Mouse (Mus musculus) spleen, adult 2 months (tissue): ENCODE measurements around the gene Scgb2b2. TPM values are rescaled to one million over a fixed set of nuclear protein-coding genes. Genes with fewer than 3 reads are reported as not detected.

Experiments used
- DNase-seq, 2 experiments: peaks; one replicate each; pipeline versions ENCODE4 v3.0.0 to v3.0.0-alpha.2; 2012 to 2021; ENCODE audit warnings: low spot score in 2 of 2, low read depth in 1 of 2
- H3K27ac ChIP-seq: fragments of 200-500 bp; 2 replicates; pipeline ENCODE4 v1.5.1; 2012; ENCODE audit warnings: low read length, inconsistent platforms; ENCODE audit not compliant: insufficient read depth
- H3K27me3 ChIP-seq: fragments of 200-500 bp; 2 replicates; pipeline ENCODE4 v1.6.1; 2012; ENCODE audit warnings: mild to moderate bottlenecking, moderate library complexity, low read length, inconsistent platforms; ENCODE audit not compliant: control insufficient read depth, insufficient read depth
- H3K36me3 ChIP-seq: fragments of 200-500 bp; 2 replicates; pipeline ENCODE4 v1.6.1; 2012; ENCODE audit warnings: mild to moderate bottlenecking, low read length, inconsistent platforms; ENCODE audit not compliant: control insufficient read depth, insufficient read depth
- H3K4me1 ChIP-seq: fragments of 200-500 bp; 2 replicates; pipeline ENCODE4 v1.6.1; 2011; ENCODE audit warnings: inconsistent platforms; ENCODE audit not compliant: control insufficient read depth, insufficient read depth, insufficient read length
- H3K4me3 ChIP-seq: fragments of 200-500 bp; 2 replicates; pipeline ENCODE4 v1.5.1; 2011; ENCODE audit warnings: mild to moderate bottlenecking, inconsistent platforms; ENCODE audit not compliant: insufficient read depth, insufficient read length; ENCODE audit errors: extremely low read depth
- CTCF ChIP-seq: fragments of 200-500 bp; IDR thresholded peaks from 2 replicates; pipeline ENCODE4 v1.5.1; 2011; ENCODE audit warnings: mild to moderate bottlenecking, inconsistent platforms; ENCODE audit not compliant: insufficient read depth, insufficient read length, insufficient replicate concordance; ENCODE audit errors: extremely low read depth
- POLR2A ChIP-seq: fragments of 200-500 bp; IDR thresholded peaks from 2 replicates; pipeline ENCODE4 v1.6.1; 2011; ENCODE audit warnings: low read depth, low read length, inconsistent platforms
- WGBS: fragments of 180-500 bp; shearing (Covaris S2); methylation state at CpG from one replicate; pipeline ENCODE4 v1.1.7; 2018; 5-methylcytosine and 5-hydroxymethylcytosine counted together
- polyA plus RNA-seq: library from polyadenylated mRNA; depleted of rRNA; stranded (reverse); fragments of >200 nt; gene quantifications from 2 replicates; pipeline ENCODE4 v1.2.3, GENCODE M21; 2012; rRNA removed

Scgb2b2 gene
- not detected in 2 replicates for polyA plus RNA-seq

DNA sequence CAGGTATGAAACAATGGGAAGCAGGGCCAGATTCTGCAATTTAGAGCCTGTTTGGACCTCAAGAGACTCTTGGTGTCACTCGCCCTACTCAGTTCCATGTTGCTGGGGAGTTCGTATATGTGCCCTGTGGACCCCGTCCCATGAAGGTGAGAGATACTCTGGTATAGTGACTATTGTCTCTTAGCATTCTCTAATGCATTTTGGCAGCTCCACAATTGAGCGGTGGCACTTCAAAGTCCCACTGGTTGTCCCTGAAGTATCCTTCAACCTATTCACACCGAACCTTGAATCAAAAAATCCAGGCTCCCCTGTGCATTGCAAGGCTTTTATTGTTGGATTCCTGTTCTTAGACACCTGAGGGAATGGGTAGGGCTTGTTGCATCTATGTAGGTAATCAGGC lies at the start of gene Scgb2b2:
TSS of gene Scgb2b2 (plus strand) at position 301 of the 400 bp plus-strand sequence.
- TF ChIP-seq POLR2A (no peak), CTCF (no peak)
- 78% methylated on average over 5 of the region's 5 CpGs for WGBS
- Histone ChIP-seq H3K4me1 (no peaks in the 10 kb centered on the region), H3K4me3 (no peak within 1 kb of the TSS), H3K36me3 (no peaks in the 10 kb centered on the region), H3K27me3 (no peaks in the 10 kb centered on the region), H3K27ac (no peak within 1 kb of the TSS)
- no peak for DNase-seq

DNA sequence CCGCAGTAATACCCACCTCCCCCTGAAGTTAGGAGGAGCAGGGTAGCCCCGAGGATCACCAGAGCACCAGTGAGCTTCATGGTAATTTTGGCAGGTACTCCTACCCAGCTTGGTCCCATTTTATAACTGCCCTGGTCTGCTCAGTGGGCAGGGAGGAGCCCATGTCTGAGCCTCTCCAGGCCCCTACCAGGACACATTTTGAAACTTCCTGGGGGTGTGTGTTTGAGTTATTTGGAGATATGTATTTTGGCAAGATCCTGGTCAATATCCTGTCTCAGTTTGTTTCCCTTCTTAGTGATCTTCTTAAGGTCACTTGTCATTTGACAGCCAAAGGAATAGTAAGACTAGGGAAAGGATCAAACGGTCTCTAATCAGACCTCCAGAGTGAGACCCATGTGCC lies 1.4 kb downstream of the Scgb2b2 start, which contains the start of gene Scgb1b2:
TSS of gene Scgb1b2 (minus strand) at position 101 of the 400 bp plus-strand sequence.
- no peak within 1 kb of the TSS for H3K4me3 ChIP-seq
- no peak within 1 kb of the TSS for H3K27ac ChIP-seq
- TF ChIP-seq CTCF (no peak), POLR2A (no peak)
- no peaks in the 10 kb centered on the region for H3K27me3 ChIP-seq
- WGBS: 78% methylated on average over 3 of the region's 3 CpGs
- H3K36me3 ChIP-seq: no peaks in the 10 kb centered on the region
- no peak for DNase-seq
- H3K4me1 ChIP-seq: no peaks in the 10 kb centered on the region

Other genes starting within 250 kb of the Scgb2b2 start
- 168 and 181 TPM in 2 replicates for gene Fxyd5, start 248.0 kb upstream of the Scgb2b2 start, polyA plus RNA-seq
- 1.1 and 1.2 TPM in 2 replicates for gene Fxyd7, start 239.0 kb upstream of the Scgb2b2 start, polyA plus RNA-seq
- 60.6 and 67.6 TPM in 2 replicates for gene Fxyd1, start 233.3 kb upstream of the Scgb2b2 start, polyA plus RNA-seq
- gene Lgi4, start 231.2 kb upstream of the Scgb2b2 start, polyA plus RNA-seq: 0.92 and 1.0 TPM in 2 replicates
- 0.94 and 1.8 TPM in 2 replicates for gene Fxyd3, start 213.8 kb upstream of the Scgb2b2 start, polyA plus RNA-seq
- 22.1 and 26.8 TPM in 2 replicates for gene Hpn, start 175.2 kb upstream of the Scgb2b2 start, polyA plus RNA-seq
- gene Scn1b, start 163.5 kb upstream of the Scgb2b2 start, polyA plus RNA-seq: 41.6 and 48.4 TPM in 2 replicates
- 325 and 338 TPM in 2 replicates for gene Gramd1a, start 134.6 kb upstream of the Scgb2b2 start, polyA plus RNA-seq
- gene Scgb1b2, start 1.3 kb downstream of the Scgb2b2 start, polyA plus RNA-seq: not detected in 2 replicates
- not detected in 2 replicates for gene Scgb2b3, start 71.6 kb downstream of the Scgb2b2 start, polyA plus RNA-seq
- not detected in 2 replicates for gene Scgb1b3, start 85.1 kb downstream of the Scgb2b2 start, polyA plus RNA-seq